Mouse (Mus musculus) CH12.LX (cell line): ENCODE measurements around the gene Phf5a.

Experiments
- BHLHE40 ChIP-seq: IDR thresholded peaks from 2 replicates; pipeline ENCODE4 v1.6.1; 2011; ENCODE audit warnings: mild to moderate bottlenecking, low read depth, low read length, improper control_type of control experiment
- CTCF ChIP-seq, 2 experiments: IDR thresholded peaks in 1 of 2; conservative IDR thresholded peaks in 1 of 2; 2 replicates each; pipeline ENCODE4 v1.5.1; 2011 to 2012; ENCODE audit warnings: low read depth in 2 of 2, low read length in 2 of 2, improper control_type of control experiment in 1 of 2, inconsistent platforms in 1 of 2, mild to moderate bottlenecking in 1 of 2, moderate library complexity in 1 of 2
- ETS1 ChIP-seq: conservative IDR thresholded peaks from 2 replicates; pipeline ENCODE4 v1.6.1; 2012; ENCODE audit warnings: low read depth, mild to moderate bottlenecking, inconsistent platforms, low read length, improper control_type of control experiment, moderate library complexity
- JUN ChIP-seq: IDR thresholded peaks from 2 replicates; pipeline ENCODE4 v1.6.1; 2011; ENCODE audit warnings: low read depth, mild to moderate bottlenecking, low read length, improper control_type of control experiment, moderate library complexity; ENCODE audit not compliant: insufficient read depth
- KAT2A ChIP-seq: IDR thresholded peaks from 2 replicates; pipeline ENCODE4 v1.6.1; 2012; ENCODE audit warnings: low read length, improper control_type of control experiment, inconsistent platforms; ENCODE audit not compliant: insufficient replicate concordance
- MAFK ChIP-seq: IDR thresholded peaks from 2 replicates; pipeline ENCODE4 v1.6.1; 2011; ENCODE audit warnings: low read length, improper control_type of control experiment; ENCODE audit not compliant: insufficient replicate concordance
- MAX ChIP-seq: IDR thresholded peaks from 2 replicates; pipeline ENCODE4 v1.6.1; 2011; ENCODE audit warnings: low read length, improper control_type of control experiment
- POLR2A ChIP-seq: IDR thresholded peaks from 2 replicates; pipeline ENCODE4 v1.6.1; 2011; ENCODE audit warnings: low read depth, mild to moderate bottlenecking, improper control_type of control experiment, low read length
- SMC3 ChIP-seq: IDR thresholded peaks from 2 replicates; pipeline ENCODE4 v1.6.1; 2011; ENCODE audit warnings: low read depth, low read length, improper control_type of control experiment
- TCF12 ChIP-seq: IDR thresholded peaks from 2 replicates; pipeline ENCODE4 v1.6.1; 2014; ENCODE audit warnings: low read depth, mild to moderate bottlenecking, inconsistent platforms, low read length, improper control_type of control experiment
- ZC3H11A ChIP-seq: IDR thresholded peaks from 2 replicates; pipeline ENCODE4 v1.6.1; 2012; ENCODE audit warnings: low read depth, mild to moderate bottlenecking, inconsistent platforms, low read length, improper control_type of control experiment

DNA sequence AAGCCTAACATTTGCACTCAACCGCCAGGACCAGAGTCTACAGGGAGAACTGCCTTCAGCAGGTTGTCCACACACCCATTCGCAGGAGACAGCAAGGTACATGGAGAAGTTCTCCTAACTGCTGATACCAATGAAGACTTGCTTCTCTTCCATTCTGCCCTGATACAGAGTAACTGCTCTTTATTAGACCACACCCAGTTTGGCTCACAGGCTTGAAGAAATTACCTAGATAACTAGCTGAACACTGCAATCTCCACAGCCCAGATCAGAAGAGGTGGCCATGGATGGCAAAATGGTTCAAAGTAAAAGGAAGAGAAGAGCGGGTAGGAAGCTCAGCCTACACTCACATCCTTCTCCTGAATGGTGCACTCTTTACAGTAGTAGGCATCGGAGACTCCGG, 1.7 kb downstream of the Phf5a start:
- TF ChIP-seq KAT2A (no peak), POLR2A (no peak), CTCF (conservative IDR thresholded peaks at IDR 0.05 in 1 of 2, IDR thresholded peaks at IDR 0.05 in 1 of 2; ENCODE audit: low read depth in 2 of 2, low read length in 2 of 2) (no peak), SMC3 (no peak), MAX (no peak), ETS1 (no peak), TCF12 (no peak), MAFK (no peak), JUN (no peak), ZC3H11A (no peak), BHLHE40 (no peak)
